18 mouse cellular contexts compared by ENCODE assay signal in genomic region chr5:53110225-53110624, GRCm38 (mm10).
DNase-seq lines count a peak whose midpoint lies in the region; ATAC-seq and TF ChIP-seq lines count a peak whose summit lies in the region.
"Had no signal": no experiment of that assay in that cellular context is flagged by ENCODE, and none has a peak within 500 bp of the region (broad histone marks: within the 10 kb centered on the region; RNA-seq: fewer than 3 reads in every experiment).

No protein-coding gene starts in this region.

- H3K36me3 ChIP-seq in stomach, embryonic 14.5 days (ENCODE audit: control insufficient read depth, insufficient read depth, low read length): no peaks in the 10 kb centered on the region
- no peaks in the 10 kb centered on the region for H3K36me3 ChIP-seq in stomach, postnatal 0 days (ENCODE audit: control insufficient read depth, insufficient read depth, low read length)
- H3K36me3 ChIP-seq: heart, embryonic 15.5 days had no signal

- H3K4me2 ChIP-seq in stomach, embryonic 14.5 days (replicated peaks; ENCODE audit: low read depth, low read length): no peak overlapping the region
- no peak overlapping the region for H3K4me2 ChIP-seq in stomach, postnatal 0 days (replicated peaks; ENCODE audit: low read depth)
- H3K4me2 ChIP-seq: heart, embryonic 15.5 days had no signal

- H3K4me1 ChIP-seq in stomach, embryonic 14.5 days (ENCODE audit: control insufficient read depth, insufficient read depth, low read length): no peaks in the 10 kb centered on the region
- no peaks in the 10 kb centered on the region for H3K4me1 ChIP-seq in stomach, postnatal 0 days (replicated peaks; ENCODE audit: control insufficient read depth, insufficient read depth)
- H3K4me1 ChIP-seq: heart, embryonic 15.5 days had no signal

- H3K27me3 ChIP-seq in stomach, embryonic 14.5 days (ENCODE audit: control insufficient read depth, insufficient read depth, low read length): no peaks in the 10 kb centered on the region
- H3K27me3 ChIP-seq in stomach, postnatal 0 days (ENCODE audit: control insufficient read depth, insufficient read depth, low read length): no peaks in the 10 kb centered on the region
- H3K27me3 ChIP-seq: heart, embryonic 15.5 days had no signal

- WGBS in stomach, embryonic 14.5 days: 63% methylated on average over 4 of the region's 4 CpGs
- 47% methylated on average over 4 of the region's 4 CpGs for WGBS in stomach, postnatal 0 days

- DNase-seq in stomach, postnatal 0 days (ENCODE audit: low spot score): no peak
- DNase-seq in kidney, adult 9 months: peak; percentile 85
- DNase-seq in kidney, postnatal 25 days: peak; percentile 52 to 77
- no peak for DNase-seq in lung, postnatal 25 days (ENCODE audit: low spot score)
- no peak for DNase-seq in adrenal gland, postnatal 10 days
- no peak for DNase-seq in right cerebral cortex, postnatal 4 days
- DNase-seq: B cell, adult 2 months; cerebellum, adult 2 months; gastrocnemius, postnatal 14 days; heart, adult 2 months; left cerebral cortex, postnatal 4 days; liver; midbrain, embryonic 14.5 days had no signal

- TF ChIP-seq CTCF in stomach, postnatal 0 days (IDR thresholded peaks at IDR 0.05; ENCODE audit: low read depth): no peak

- ATAC-seq in stomach, embryonic 14.5 days (ENCODE audit: insufficient number of reproducible peaks, insufficient read depth, low FRiP score, low read depth): 0 out of 2 replicates have a peak, but pooled peaks have one; percentile 30
- ATAC-seq in stomach, postnatal 0 days (ENCODE audit: low FRiP score, low TSS enrichment): no peak
- ATAC-seq: forebrain, embryonic 14.5 days; lung, postnatal 0 days had no signal

- no peak overlapping the region for H3K9ac ChIP-seq in stomach, embryonic 14.5 days (replicated peaks; ENCODE audit: low read depth, low read length)
- no peak overlapping the region for H3K9ac ChIP-seq in stomach, postnatal 0 days (ENCODE audit: low read length)
- H3K9ac ChIP-seq: heart, embryonic 15.5 days had no signal

- no peaks in the 10 kb centered on the region for H3K9me3 ChIP-seq in stomach, embryonic 14.5 days (ENCODE audit: control insufficient read depth, low read depth, low read length)
- H3K9me3 ChIP-seq in stomach, postnatal 0 days (ENCODE audit: control insufficient read depth, low read length): 0 out of 2 replicates have a peak, but pooled peaks cover 3% of the 10 kb centered on the region
- H3K9me3 ChIP-seq: heart, embryonic 15.5 days had no signal

- no peak for TF ChIP-seq EP300 in stomach, postnatal 0 days (optimal IDR thresholded peaks at IDR 0.05)

- H3K4me3 ChIP-seq in stomach, embryonic 14.5 days (ENCODE audit: low read depth, low read length): no peak overlapping the region
- H3K4me3 ChIP-seq in stomach, postnatal 0 days (ENCODE audit: low read depth, low read length): no peak overlapping the region
- H3K4me3 ChIP-seq: heart, adult 2 months; heart, embryonic 15.5 days; layer of hippocampus, adult 2 months had no signal

- no peak overlapping the region for H3K27ac ChIP-seq in stomach, embryonic 14.5 days (ENCODE audit: low read length)
- H3K27ac ChIP-seq in stomach, postnatal 0 days (replicated peaks): no peak overlapping the region
- H3K27ac ChIP-seq: heart, adult 2 months; heart, embryonic 15.5 days; layer of hippocampus, adult 2 months had no signal

Comparison
In these comparisons a context has a peak if more than half of its experiments do, and no peak if none do; other contexts are left out.
1. DNase-seq: peak in kidney, adult 9 months (single experiment) and kidney, postnatal 25 days (2 of 2); none in stomach, postnatal 0 days (single experiment), lung, postnatal 25 days (single experiment), adrenal gland, postnatal 10 days (single experiment) and right cerebral cortex, postnatal 4 days (single experiment).